Mouse (Mus musculus): ENCODE results near the gene Cyp2b19. TPM values are rescaled to one million over a fixed set of nuclear protein-coding genes. Genes with fewer than 3 reads are reported as not detected.
"Not testable (repeated sequence)": the region's sequence is repeated elsewhere in the genome, so short reads cannot be mapped to it uniquely, and the experiment has no call there.

Gene Cyp2b19
- total and polyA plus RNA-seq, 3 experiments = not detected

DNA sequence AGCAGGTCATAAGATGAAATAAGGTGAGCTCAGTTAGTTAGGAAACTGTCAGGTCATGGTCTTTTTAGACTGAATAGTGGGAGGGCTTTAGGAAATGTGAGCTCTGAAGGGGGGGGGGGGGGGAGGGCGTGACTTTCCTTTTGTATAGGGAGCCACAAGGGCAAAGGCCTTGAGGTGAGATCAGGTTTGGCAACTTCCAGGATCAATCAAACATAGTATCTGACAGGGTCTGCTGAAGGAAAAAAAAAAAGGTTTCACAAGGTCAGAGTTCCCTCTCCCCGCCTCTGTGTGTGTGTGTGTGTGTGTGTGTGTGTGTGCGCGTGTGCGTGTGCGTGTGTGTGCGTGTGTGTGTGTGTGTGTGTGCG is 24.8 kb downstream of the Cyp2b19 start:
- H3K27ac ChIP-seq (ENCODE audit: control insufficient read depth, low read depth, low read length) = no peak overlapping the region

DNA sequence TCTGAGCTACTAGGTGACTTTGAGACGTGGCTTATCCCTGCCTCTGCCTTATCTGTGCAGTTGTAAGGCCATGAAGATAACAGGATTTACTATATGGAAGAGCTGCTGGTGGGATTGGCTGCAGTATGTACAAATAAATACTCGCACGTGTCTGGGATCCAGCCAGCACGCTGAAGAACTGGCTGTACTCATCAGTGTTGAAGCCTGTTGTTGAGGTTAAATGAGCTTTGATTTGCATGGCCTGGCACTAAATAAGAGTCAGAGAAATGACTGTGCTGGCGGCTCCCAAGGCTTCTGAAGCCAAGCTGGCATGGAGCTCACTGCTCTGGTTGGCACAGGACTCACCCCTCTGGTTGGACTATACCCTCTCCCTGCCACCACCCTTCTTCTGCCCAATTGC is 26.2 kb downstream of the Cyp2b19 start:
- no peak for DNase-seq (ENCODE audit: low read depth, low spot score)
- Histone ChIP-seq H3K36me3 (ENCODE audit: control insufficient read depth in 1 of 2, insufficient read depth in 2 of 2, low read length in 2 of 2) (no peaks in the 10 kb centered on the region), H3K4me1 (ENCODE audit: control insufficient read depth in 1 of 2, insufficient read depth in 2 of 2, low read length in 2 of 2) (no peaks in the 10 kb centered on the region), H3K4me3 (ENCODE audit: control insufficient read depth in 1 of 2, insufficient read depth in 1 of 2, low read depth in 2 of 2, low read length in 2 of 2) (no peak overlapping the region), H3K79me2 (ENCODE audit: control insufficient read depth, insufficient read depth, low read length, poor library complexity) (no peaks in the 10 kb centered on the region), H3K27ac (ENCODE audit: control insufficient read depth, low read depth, low read length) (no peak overlapping the region), H3K27me3 (ENCODE audit: control insufficient read depth in 1 of 2, insufficient read depth in 2 of 2, low read length in 2 of 2) (no peaks in the 10 kb centered on the region), H3K9ac (ENCODE audit: control insufficient read depth, low read depth, low read length, poor library complexity, severe bottlenecking) (no peak overlapping the region), H3K9me3 (replicated peaks; ENCODE audit: insufficient read depth, low read length) (no peaks in the 10 kb centered on the region)
- TF ChIP-seq ZMIZ1 (IDR thresholded peaks at IDR 0.05; ENCODE audit: low read depth, low read length) (no peak), SMC3 (IDR thresholded peaks at IDR 0.05; ENCODE audit: low read depth, low read length) (no peak), RAD21 (IDR thresholded peaks at IDR 0.05; ENCODE audit: low read depth, low read length) (no peak), MAFK (IDR thresholded peaks at IDR 0.05; ENCODE audit: borderline replicate concordance, low read depth, low read length) (no peak), TAL1 (IDR thresholded peaks at IDR 0.05; ENCODE audit: low read length) (no peak), MYC (IDR thresholded peaks at IDR 0.05; ENCODE audit: low read depth, low read length) (no peak), POLR2A (IDR thresholded peaks at IDR 0.05; ENCODE audit: control insufficient read depth in 1 of 2, insufficient read depth in 1 of 2, low read depth in 1 of 2, low read length in 2 of 2, poor library complexity in 1 of 2) (no peak), MAX (IDR thresholded peaks at IDR 0.05; ENCODE audit: low read length) (no peak), KAT2A (conservative IDR thresholded peaks at IDR 0.05; ENCODE audit: low read depth, low read length) (no peak), POLR2AphosphoS5 (IDR thresholded peaks at IDR 0.05; ENCODE audit: borderline replicate concordance, low read depth, low read length) (no peak), CHD2 (IDR thresholded peaks at IDR 0.05; ENCODE audit: low read length) (no peak), ETS1 (IDR thresholded peaks at IDR 0.05; ENCODE audit: low read depth, low read length) (no peak), RCOR1 (IDR thresholded peaks at IDR 0.05; ENCODE audit: low read depth, low read length) (no peak), MXI1 (IDR thresholded peaks at IDR 0.05; ENCODE audit: low read depth, low read length) (no peak), GATA1 (IDR thresholded peaks at IDR 0.05; ENCODE audit: low read depth, low read length) (no peak), USF2 (IDR thresholded peaks at IDR 0.05; ENCODE audit: borderline replicate concordance in 1 of 2, insufficient read depth in 1 of 2, low read depth in 1 of 2, low read length in 2 of 2) (no peak), GABPA (IDR thresholded peaks at IDR 0.05; ENCODE audit: low read depth, low read length) (no peak)

More for the DNA sequence above, 24.8 kb downstream of the Cyp2b19 start:
- H3K4me3 ChIP-seq (ENCODE audit: control insufficient read depth in 1 of 2, insufficient read depth in 1 of 2, low read depth in 2 of 2, low read length in 2 of 2) = no peak overlapping the region
- no peaks in the 10 kb centered on the region for H3K36me3 ChIP-seq (ENCODE audit: control insufficient read depth in 1 of 2, insufficient read depth in 2 of 2, low read length in 2 of 2)
- H3K4me1 ChIP-seq (ENCODE audit: control insufficient read depth in 1 of 2, insufficient read depth in 2 of 2, low read length in 2 of 2) = no peaks in the 10 kb centered on the region
- TF ChIP-seq MXI1 (IDR thresholded peaks at IDR 0.05; ENCODE audit: low read depth, low read length) (no peak), ZNF384 (IDR thresholded peaks at IDR 0.05; ENCODE audit: low read depth, low read length) (no peak), CTCF (IDR thresholded peaks at IDR 0.05 in 2 of 3, conservative IDR thresholded peaks at IDR 0.05 in 1 of 3; ENCODE audit: control insufficient read depth in 1 of 3, insufficient read depth in 1 of 3, low read depth in 2 of 3, low read length in 3 of 3, poor library complexity in 1 of 3, severe bottlenecking in 1 of 3) (no peak), TCF12 (IDR thresholded peaks at IDR 0.05; ENCODE audit: low read depth, low read length) (no peak), ZKSCAN1 (IDR thresholded peaks at IDR 0.05; ENCODE audit: low read depth, low read length) (no peak), SMC3 (IDR thresholded peaks at IDR 0.05; ENCODE audit: low read depth, low read length) (no peak), CHD1 (IDR thresholded peaks at IDR 0.05; ENCODE audit: low read depth, low read length) (no peak), ZMIZ1 (IDR thresholded peaks at IDR 0.05; ENCODE audit: low read depth, low read length) (no peak), HCFC1 (IDR thresholded peaks at IDR 0.05; ENCODE audit: low read depth, low read length) (no peak), E2F4 (IDR thresholded peaks at IDR 0.05; ENCODE audit: borderline replicate concordance, low read depth, low read length) (no peak), MYB (IDR thresholded peaks at IDR 0.05; ENCODE audit: low read depth, low read length) (no peak), MEF2A (IDR thresholded peaks at IDR 0.05; ENCODE audit: extremely low read depth, insufficient replicate concordance, low read depth, low read length, poor library complexity, severe bottlenecking) (no peak), SIN3A (IDR thresholded peaks at IDR 0.05; ENCODE audit: low read length) (no peak), MYC (IDR thresholded peaks at IDR 0.05; ENCODE audit: low read depth, low read length) (no peak)
- H3K9ac ChIP-seq (ENCODE audit: control insufficient read depth, low read depth, low read length, poor library complexity, severe bottlenecking) = no peak overlapping the region
- H3K79me2 ChIP-seq (ENCODE audit: control insufficient read depth, insufficient read depth, low read length, poor library complexity) = no peaks in the 10 kb centered on the region
- H3K27me3 ChIP-seq (ENCODE audit: control insufficient read depth in 1 of 2, insufficient read depth in 2 of 2, low read length in 2 of 2) = no peaks in the 10 kb centered on the region
- no peaks in the 10 kb centered on the region for H3K9me3 ChIP-seq (replicated peaks; ENCODE audit: insufficient read depth, low read length)
- DNase-seq (ENCODE audit: low read depth, low spot score) = no peak

DNA sequence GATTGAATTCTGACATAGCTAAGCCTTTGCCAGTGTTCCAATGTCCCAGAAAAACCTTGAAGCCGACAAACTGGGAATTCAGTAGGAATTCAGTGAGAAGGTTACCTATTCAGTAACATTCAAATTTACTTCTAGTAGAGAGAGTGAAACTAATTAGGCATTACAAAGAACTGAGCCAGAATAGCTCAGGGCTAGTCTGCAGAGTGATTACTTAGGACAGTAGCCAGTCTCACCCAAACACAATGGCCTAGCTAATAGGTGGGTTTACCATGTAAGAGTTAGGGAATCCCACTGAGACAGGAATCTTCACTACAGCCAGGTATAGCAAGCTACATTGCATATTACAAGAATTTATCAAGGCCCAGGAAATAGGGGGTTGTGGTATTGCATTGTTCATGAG is 29.1 kb downstream of the Cyp2b19 start:
- H3K4me1 ChIP-seq (ENCODE audit: control insufficient read depth in 1 of 2, insufficient read depth in 2 of 2, low read length in 2 of 2); H3K9ac ChIP-seq (ENCODE audit: control insufficient read depth, low read depth, low read length, poor library complexity, severe bottlenecking); DNase-seq (ENCODE audit: low read depth, low spot score); H3K9me3 ChIP-seq (replicated peaks; ENCODE audit: insufficient read depth, low read length); H3K4me3 ChIP-seq (ENCODE audit: control insufficient read depth in 1 of 2, insufficient read depth in 1 of 2, low read depth in 2 of 2, low read length in 2 of 2); H3K79me2 ChIP-seq (ENCODE audit: control insufficient read depth, insufficient read depth, low read length, poor library complexity); H3K27ac ChIP-seq (ENCODE audit: control insufficient read depth, low read depth, low read length); H3K36me3 ChIP-seq (ENCODE audit: control insufficient read depth in 1 of 2, insufficient read depth in 2 of 2, low read length in 2 of 2); H3K27me3 ChIP-seq (ENCODE audit: control insufficient read depth in 1 of 2, insufficient read depth in 2 of 2, low read length in 2 of 2): not testable (repeated sequence)

Data from MEL (cell line).